Mouse (Mus musculus): ENCODE results near the gene Decr2. TPM values are rescaled to one million over a fixed set of nuclear protein-coding genes. Genes with fewer than 3 reads are reported as not detected.
"Not testable (repeated sequence)": the region's sequence is repeated elsewhere in the genome, so short reads cannot be mapped to it uniquely, and the experiment has no call there.

Gene Decr2
- polyA plus RNA-seq, 1 experiment from 2014 or later: 47.1 TPM

- no peak for ATAC-seq (ENCODE audit: insufficient read depth, low FRiP score)
- Histone ChIP-seq H3K4me1 (ENCODE audit: control insufficient read depth, insufficient read depth, low read length) (no peaks in the 10 kb centered on the region), H3K4me2 (ENCODE audit: low read depth, low read length) (no peak overlapping the region), H3K9ac (ENCODE audit: low read length) (no peak overlapping the region), H3K4me3 (replicated peaks; ENCODE audit: low read length) (no peak overlapping the region), H3K9me3 (replicated peaks; ENCODE audit: control insufficient read depth, low read length) (no peaks in the 10 kb centered on the region), H3K27me3 (ENCODE audit: control insufficient read depth, insufficient read depth, low read length) (no peaks in the 10 kb centered on the region), H3K27ac (ENCODE audit: low read length) (no peak overlapping the region), H3K36me3 (ENCODE audit: control insufficient read depth, insufficient read depth, low read length) (no peaks in the 10 kb centered on the region; the same call in 1 of the 2 replicates)
- 64% methylated on average over 4 of the region's 4 CpGs for WGBS
Measured at GRCm38 (mm10) chr17:26052706-26053105, 37.4 kb downstream of the Decr2 start.

GRCm38 (mm10) chr17:26052074-26052473, 38.1 kb downstream of the Decr2 start:
- ATAC-seq (ENCODE audit: insufficient read depth, low FRiP score): no peak
- Histone ChIP-seq H3K4me1 (ENCODE audit: control insufficient read depth, insufficient read depth, low read length) (no peaks in the 10 kb centered on the region), H3K4me2 (ENCODE audit: low read depth, low read length) (no peak overlapping the region), H3K9me3 (replicated peaks; ENCODE audit: control insufficient read depth, low read length) (no peaks in the 10 kb centered on the region), H3K27ac (ENCODE audit: low read length) (no peak overlapping the region), H3K9ac (ENCODE audit: low read length) (no peak overlapping the region), H3K27me3 (ENCODE audit: control insufficient read depth, insufficient read depth, low read length) (no peaks in the 10 kb centered on the region), H3K36me3 (ENCODE audit: control insufficient read depth, insufficient read depth, low read length) (no peaks in the 10 kb centered on the region; the same call in 1 of the 2 replicates), H3K4me3 (replicated peaks; ENCODE audit: low read length) (no peak overlapping the region)
- 89% methylated on average over 4 of the region's 4 CpGs for WGBS

GRCm38 (mm10) chr17:26048118-26048517, 42.0 kb downstream of the Decr2 start:
- no peak overlapping the region for H3K4me2 ChIP-seq (ENCODE audit: low read depth, low read length)
- ATAC-seq (ENCODE audit: insufficient read depth, low FRiP score): no peak
- H3K4me3 ChIP-seq (replicated peaks; ENCODE audit: low read length): no peak overlapping the region
- H3K4me1 ChIP-seq (ENCODE audit: control insufficient read depth, insufficient read depth, low read length): peaks cover 11% of the 10 kb centered on the region
- no peaks in the 10 kb centered on the region for H3K9me3 ChIP-seq (replicated peaks; ENCODE audit: control insufficient read depth, low read length)
- H3K36me3 ChIP-seq (ENCODE audit: control insufficient read depth, insufficient read depth, low read length): no peaks in the 10 kb centered on the region
- no peak overlapping the region for H3K9ac ChIP-seq (ENCODE audit: low read length)
- 86% methylated on average over 8 of the region's 8 CpGs for WGBS
- no peak overlapping the region for H3K27ac ChIP-seq (ENCODE audit: low read length)
- H3K27me3 ChIP-seq (ENCODE audit: control insufficient read depth, insufficient read depth, low read length): no peaks in the 10 kb centered on the region

- H3K36me3 ChIP-seq (ENCODE audit: control insufficient read depth, insufficient read depth, low read length): no peaks in the 10 kb centered on the region
- H3K9me3 ChIP-seq (replicated peaks; ENCODE audit: control insufficient read depth, low read length): no peaks in the 10 kb centered on the region
- no peak overlapping the region for H3K4me3 ChIP-seq (replicated peaks; ENCODE audit: low read length)
- no peak overlapping the region for H3K4me2 ChIP-seq (ENCODE audit: low read depth, low read length)
- WGBS: 51% methylated on average over 10 of the region's 10 CpGs
- no peak overlapping the region for H3K27ac ChIP-seq (ENCODE audit: low read length)
- no peak overlapping the region for H3K9ac ChIP-seq (ENCODE audit: low read length)
- peaks cover 12% of the 10 kb centered on the region for H3K4me1 ChIP-seq (ENCODE audit: control insufficient read depth, insufficient read depth, low read length)
- no peak for ATAC-seq (ENCODE audit: insufficient read depth, low FRiP score)
- H3K27me3 ChIP-seq (ENCODE audit: control insufficient read depth, insufficient read depth, low read length): no peaks in the 10 kb centered on the region
Measured at GRCm38 (mm10) chr17:26046253-26046997, 43.7 kb downstream of the Decr2 start.

- H3K4me2 ChIP-seq (ENCODE audit: low read depth, low read length): no peak overlapping the region
- H3K9ac ChIP-seq (ENCODE audit: low read length): peak overlapping the region; percentile 55
- no peaks in the 10 kb centered on the region for H3K36me3 ChIP-seq (ENCODE audit: control insufficient read depth, insufficient read depth, low read length)
- peaks cover 12% of the 10 kb centered on the region for H3K4me1 ChIP-seq (ENCODE audit: control insufficient read depth, insufficient read depth, low read length)
- H3K4me3 ChIP-seq (replicated peaks; ENCODE audit: low read length): no peak overlapping the region
- H3K27ac ChIP-seq (ENCODE audit: low read length): no peak overlapping the region; the same call in 1 of the 2 replicates
- WGBS: 54% methylated on average over 4 of the region's 4 CpGs
- no peaks in the 10 kb centered on the region for H3K27me3 ChIP-seq (ENCODE audit: control insufficient read depth, insufficient read depth, low read length)
- ATAC-seq (ENCODE audit: insufficient read depth, low FRiP score): no peak
- no peaks in the 10 kb centered on the region for H3K9me3 ChIP-seq (replicated peaks; ENCODE audit: control insufficient read depth, low read length)
Measured at GRCm38 (mm10) chr17:26045285-26045684, 44.9 kb downstream of the Decr2 start.

- Histone ChIP-seq H3K9me3 (replicated peaks; ENCODE audit: control insufficient read depth, low read length) (no peaks in the 10 kb centered on the region), H3K9ac (ENCODE audit: low read length) (no peak overlapping the region), H3K27ac (ENCODE audit: low read length) (no peak overlapping the region), H3K36me3 (ENCODE audit: control insufficient read depth, insufficient read depth, low read length) (no peaks in the 10 kb centered on the region), H3K4me1 (ENCODE audit: control insufficient read depth, insufficient read depth, low read length) (peaks cover 12% of the 10 kb centered on the region), H3K4me2 (ENCODE audit: low read depth, low read length) (no peak overlapping the region), H3K27me3 (ENCODE audit: control insufficient read depth, insufficient read depth, low read length) (no peaks in the 10 kb centered on the region), H3K4me3 (replicated peaks; ENCODE audit: low read length) (no peak overlapping the region)
- WGBS: 60% methylated on average over 5 of the region's 5 CpGs
- peak; percentile 24; the same call in 1 of the 2 replicates for ATAC-seq (ENCODE audit: insufficient read depth, low FRiP score)
Measured at GRCm38 (mm10) chr17:26043249-26043636, 46.9 kb downstream of the Decr2 start.

- Histone ChIP-seq H3K4me1 (ENCODE audit: control insufficient read depth, insufficient read depth, low read length) (peaks cover 12% of the 10 kb centered on the region), H3K4me2 (ENCODE audit: low read depth, low read length) (no peak overlapping the region), H3K9me3 (replicated peaks; ENCODE audit: control insufficient read depth, low read length) (no peaks in the 10 kb centered on the region), H3K27me3 (ENCODE audit: control insufficient read depth, insufficient read depth, low read length) (no peaks in the 10 kb centered on the region), H3K4me3 (replicated peaks; ENCODE audit: low read length) (no peak overlapping the region), H3K36me3 (ENCODE audit: control insufficient read depth, insufficient read depth, low read length) (no peaks in the 10 kb centered on the region), H3K27ac (ENCODE audit: low read length) (no peak overlapping the region), H3K9ac (ENCODE audit: low read length) (no peak overlapping the region)
- WGBS: 80% methylated on average over 13 of the region's 13 CpGs
- no peak for ATAC-seq (ENCODE audit: insufficient read depth, low FRiP score)
Measured at GRCm38 (mm10) chr17:26042599-26043248, 47.4 kb downstream of the Decr2 start.

- 0 out of 2 replicates have a peak, but pooled peaks have one; percentile 50 for ATAC-seq (ENCODE audit: insufficient read depth, low FRiP score)
- Histone ChIP-seq H3K4me1 (ENCODE audit: control insufficient read depth, insufficient read depth, low read length) (peaks cover 5% of the 10 kb centered on the region; the same call in 1 of the 2 replicates), H3K9me3 (replicated peaks; ENCODE audit: control insufficient read depth, low read length) (no peaks in the 10 kb centered on the region), H3K4me3 (replicated peaks; ENCODE audit: low read length) (no peak overlapping the region), H3K27me3 (ENCODE audit: control insufficient read depth, insufficient read depth, low read length) (no peaks in the 10 kb centered on the region), H3K4me2 (ENCODE audit: low read depth, low read length) (no peak overlapping the region), H3K9ac (ENCODE audit: low read length) (no peak overlapping the region), H3K27ac (ENCODE audit: low read length) (no peak overlapping the region), H3K36me3 (ENCODE audit: control insufficient read depth, insufficient read depth, low read length) (no peaks in the 10 kb centered on the region)
- 49% methylated on average over 9 of the region's 9 CpGs for WGBS
Measured at GRCm38 (mm10) chr17:26041111-26041802, 48.9 kb downstream of the Decr2 start.

- H3K9ac ChIP-seq (ENCODE audit: low read length); H3K36me3 ChIP-seq (ENCODE audit: control insufficient read depth, insufficient read depth, low read length); H3K9me3 ChIP-seq (replicated peaks; ENCODE audit: control insufficient read depth, low read length); H3K27me3 ChIP-seq (ENCODE audit: control insufficient read depth, insufficient read depth, low read length); H3K4me2 ChIP-seq (ENCODE audit: low read depth, low read length); ATAC-seq (ENCODE audit: insufficient read depth, low FRiP score); H3K4me3 ChIP-seq (replicated peaks; ENCODE audit: low read length); H3K27ac ChIP-seq (ENCODE audit: low read length); H3K4me1 ChIP-seq (ENCODE audit: control insufficient read depth, insufficient read depth, low read length): not testable (repeated sequence)
- WGBS: 85% methylated on average over 8 of the region's 8 CpGs
Measured at GRCm38 (mm10) chr17:26040711-26041110, 49.4 kb downstream of the Decr2 start.
